Mouse (Mus musculus): ENCODE results near the gene Cdc25a. TPM values are rescaled to one million over a fixed set of nuclear protein-coding genes. Genes with fewer than 3 reads are reported as not detected.

The Cdc25a gene
- total RNA-seq, 1 experiment from 2014 or later, result 10.2 TPM

- no peak for ATAC-seq (ENCODE audit: extremely low read depth, insufficient number of reproducible peaks, low FRiP score, poor library complexity, severe bottlenecking)
Observed at GRCm38 (mm10) chr9:109887321-109887720, 11.9 kb downstream of the Cdc25a start.

DNA sequence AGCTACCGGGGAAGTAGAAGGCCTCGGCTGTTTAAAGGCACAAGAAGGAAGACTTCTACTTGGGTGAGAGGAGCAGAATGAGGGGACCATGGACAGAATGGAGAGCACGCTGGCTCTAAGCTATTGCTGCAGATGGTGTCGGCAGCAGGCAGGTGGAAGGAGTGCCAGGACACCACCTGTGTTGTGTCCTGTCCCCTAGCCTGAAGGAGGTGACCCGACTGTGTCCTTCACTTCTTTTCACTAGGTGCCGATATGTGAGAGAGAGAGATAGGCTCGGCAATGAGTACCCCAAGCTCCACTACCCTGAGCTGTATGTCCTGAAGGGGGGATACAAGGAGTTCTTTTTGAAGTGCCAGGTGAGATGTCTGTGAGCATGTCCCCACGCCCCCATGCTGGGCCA lies 16.1 kb downstream of the Cdc25a start:
- no peak for ATAC-seq (ENCODE audit: extremely low read depth, insufficient number of reproducible peaks, low FRiP score, poor library complexity, severe bottlenecking)

DNA sequence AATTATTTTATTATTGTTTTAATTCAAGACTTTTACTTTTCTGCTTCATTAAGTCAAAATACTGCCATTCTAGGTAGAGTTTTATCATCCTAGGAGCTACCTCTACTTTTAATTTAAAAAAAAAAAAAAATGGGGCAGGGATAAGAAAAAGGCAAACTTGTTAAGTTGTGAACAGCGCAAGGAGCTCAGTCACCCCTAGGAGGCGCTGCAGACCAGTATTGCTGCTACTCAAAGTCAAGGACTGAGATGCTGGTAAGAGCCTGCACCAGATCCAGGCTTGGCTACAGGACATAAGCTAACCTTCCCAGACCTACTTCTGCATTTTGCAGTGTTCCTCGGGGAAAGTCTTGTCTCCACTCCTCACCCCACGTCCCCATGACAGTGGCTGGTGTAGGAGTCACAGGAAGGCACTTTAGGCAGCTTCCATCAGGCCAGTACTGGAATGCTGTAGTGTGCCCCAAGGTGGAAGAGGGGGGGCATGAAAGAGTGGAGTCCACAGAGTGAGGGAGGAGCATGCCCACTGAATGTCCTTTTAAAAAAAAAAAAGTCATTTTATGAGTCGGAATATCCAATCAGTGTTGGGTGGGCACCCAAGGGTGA lies 17.4 kb downstream of the Cdc25a start:
- ATAC-seq (ENCODE audit: extremely low read depth, insufficient number of reproducible peaks, low FRiP score, poor library complexity, severe bottlenecking), result peak; percentile 78

DNA sequence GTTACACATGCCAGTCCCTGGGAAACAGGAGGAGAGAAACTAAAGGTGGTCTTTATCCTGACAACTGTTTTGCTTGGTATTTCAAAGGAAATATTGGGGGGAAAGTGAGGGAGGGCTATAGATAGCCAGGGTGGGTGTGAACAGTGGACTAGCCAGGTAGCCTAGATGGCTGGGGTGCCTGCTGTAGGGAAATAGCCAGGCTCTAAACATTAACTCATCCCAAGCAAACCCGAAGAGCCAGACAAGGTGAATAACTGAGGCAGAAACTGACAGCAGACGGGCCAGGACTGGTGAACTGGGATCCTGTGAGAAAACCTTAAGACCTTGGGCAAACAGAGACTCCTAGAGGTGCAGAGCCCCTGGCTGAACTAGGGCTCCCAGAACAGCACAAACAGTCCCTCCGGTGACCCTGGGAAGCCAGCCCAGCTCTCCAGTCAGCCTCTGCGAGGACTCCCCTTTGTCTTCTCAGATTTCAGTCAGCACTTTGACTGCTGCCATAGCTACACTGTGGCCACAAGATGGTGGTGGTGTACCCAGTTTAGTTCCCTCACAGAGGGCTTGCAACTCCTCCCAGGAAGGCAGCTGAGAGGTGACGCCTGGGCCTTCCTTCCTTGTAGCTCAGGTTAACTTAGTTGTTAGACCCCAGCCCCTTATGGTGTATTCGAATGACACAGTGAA lies 19.2 kb downstream of the Cdc25a start:
- peak; percentile 77 for ATAC-seq (ENCODE audit: extremely low read depth, insufficient number of reproducible peaks, low FRiP score, poor library complexity, severe bottlenecking)

DNA sequence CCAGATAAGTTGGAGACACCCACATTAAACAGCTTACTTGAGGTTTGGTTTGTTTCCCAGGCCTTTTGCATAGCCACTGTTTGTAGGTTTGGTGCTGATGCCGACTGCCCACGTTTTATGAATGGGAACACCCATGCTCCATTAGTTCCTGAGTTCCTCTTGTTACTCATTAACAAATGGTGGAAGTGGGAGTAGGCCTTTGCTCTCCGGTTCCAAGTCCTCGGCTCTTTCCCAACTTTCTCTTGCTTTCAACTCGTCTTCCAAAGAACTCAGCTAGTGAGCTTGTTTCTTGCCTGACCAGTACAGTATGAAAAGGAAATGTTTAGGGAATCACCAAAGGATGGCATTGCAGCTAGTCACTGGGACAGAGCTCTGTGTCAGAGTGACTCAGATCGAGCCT lies 20.2 kb downstream of the Cdc25a start:
- no peak for ATAC-seq (ENCODE audit: extremely low read depth, insufficient number of reproducible peaks, low FRiP score, poor library complexity, severe bottlenecking)

GRCm38 (mm10) chr9:109896253-109897150 lies 21.1 kb downstream of the Cdc25a start:
- no peak for ATAC-seq (ENCODE audit: extremely low read depth, insufficient number of reproducible peaks, low FRiP score, poor library complexity, severe bottlenecking)

DNA sequence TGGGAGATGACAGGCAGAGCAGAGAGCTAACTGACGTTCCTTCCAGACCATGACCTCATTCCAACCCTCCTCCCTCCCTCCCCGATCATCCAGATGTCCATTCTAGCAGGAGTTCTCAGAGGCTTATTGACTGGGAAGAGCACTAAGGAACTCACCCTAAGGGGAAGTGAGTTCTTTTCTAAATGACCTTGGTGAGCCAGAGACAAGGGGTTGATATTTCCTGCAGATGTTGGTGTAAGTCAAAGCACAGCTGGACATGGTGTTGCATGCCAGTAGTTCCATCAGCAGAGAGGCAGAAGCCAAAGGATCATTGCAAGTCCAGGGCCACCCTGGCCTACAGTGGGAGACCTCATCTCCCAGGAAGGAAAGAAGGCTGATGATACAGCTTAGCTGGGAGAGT lies 22.6 kb downstream of the Cdc25a start:
- ATAC-seq (ENCODE audit: extremely low read depth, insufficient number of reproducible peaks, low FRiP score, poor library complexity, severe bottlenecking), result no peak

GRCm38 (mm10) chr9:109899361-109899760 lies 24.0 kb downstream of the Cdc25a start:
- no peak for ATAC-seq (ENCODE audit: extremely low read depth, insufficient number of reproducible peaks, low FRiP score, poor library complexity, severe bottlenecking)

- no peak for ATAC-seq (ENCODE audit: extremely low read depth, insufficient number of reproducible peaks, low FRiP score, poor library complexity, severe bottlenecking)
Observed at GRCm38 (mm10) chr9:109899774-109900173, 24.4 kb downstream of the Cdc25a start.

- no peak for ATAC-seq (ENCODE audit: extremely low read depth, insufficient number of reproducible peaks, low FRiP score, poor library complexity, severe bottlenecking)
Observed at GRCm38 (mm10) chr9:109900604-109901003, 25.2 kb downstream of the Cdc25a start.

DNA sequence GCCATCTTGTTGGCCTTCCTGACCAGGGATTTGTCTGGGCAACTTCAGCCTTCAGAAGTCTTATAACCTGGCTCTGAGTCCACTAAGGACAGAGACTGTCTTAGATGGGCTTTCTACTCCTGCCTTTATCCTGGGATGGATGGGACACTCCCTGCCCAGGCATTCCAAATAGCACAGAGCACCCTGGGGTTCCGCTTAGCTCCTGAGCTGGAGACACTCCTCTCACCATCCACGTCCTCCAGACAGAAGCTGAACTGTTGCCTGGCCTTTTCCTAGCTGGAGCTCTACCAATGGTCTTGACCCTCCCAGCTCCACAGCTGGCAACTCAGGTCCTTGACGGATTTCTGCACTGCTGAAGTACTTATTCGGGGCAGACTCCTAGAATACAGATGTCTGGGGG lies 26.9 kb downstream of the Cdc25a start:
- ATAC-seq (ENCODE audit: extremely low read depth, insufficient number of reproducible peaks, low FRiP score, poor library complexity, severe bottlenecking), result no peak

DNA sequence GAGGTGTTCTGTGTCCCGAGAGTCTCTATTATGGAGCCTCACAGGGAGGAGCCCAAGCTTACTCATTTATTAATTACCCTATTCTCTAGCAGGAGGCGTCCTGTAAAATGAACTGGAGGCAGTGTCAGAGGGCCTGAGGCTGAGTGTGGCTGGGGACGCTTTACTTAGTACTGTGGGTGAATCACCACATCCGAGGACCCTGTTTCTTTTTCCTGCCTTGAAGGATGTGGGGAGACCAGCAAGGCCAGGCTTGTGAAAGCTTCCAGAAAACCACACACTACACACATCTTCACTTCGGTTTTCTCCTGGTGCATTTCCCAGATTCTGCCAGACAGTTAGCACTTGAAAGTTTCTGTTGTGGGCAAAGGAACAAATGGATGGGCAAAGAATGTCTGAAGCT lies 27.4 kb downstream of the Cdc25a start:
- no peak for ATAC-seq (ENCODE audit: extremely low read depth, insufficient number of reproducible peaks, low FRiP score, poor library complexity, severe bottlenecking)

DNA sequence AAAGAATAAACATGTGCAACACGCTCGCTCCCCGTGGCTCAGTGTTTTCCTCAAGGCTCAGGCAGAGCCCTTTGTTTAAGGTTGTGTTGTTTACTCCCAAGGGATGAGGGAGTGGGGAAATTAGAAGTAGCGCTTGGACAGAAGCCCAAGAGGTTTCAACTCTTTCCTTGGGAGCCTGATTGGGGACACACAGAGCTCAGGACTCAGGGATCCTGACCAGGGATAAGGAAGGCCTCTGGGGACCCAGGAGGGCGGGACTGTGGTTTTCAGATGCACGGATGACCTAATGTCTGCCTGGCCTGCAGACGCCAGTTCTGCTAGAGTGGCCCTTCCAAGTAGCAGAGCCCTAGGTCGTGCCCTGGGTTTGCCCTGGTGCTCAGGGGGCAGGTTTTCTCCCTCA lies 31.9 kb downstream of the Cdc25a start:
- no peak for ATAC-seq (ENCODE audit: extremely low read depth, insufficient number of reproducible peaks, low FRiP score, poor library complexity, severe bottlenecking)

- no peak for ATAC-seq (ENCODE audit: extremely low read depth, insufficient number of reproducible peaks, low FRiP score, poor library complexity, severe bottlenecking)
Observed at GRCm38 (mm10) chr9:109907774-109908465, 32.5 kb downstream of the Cdc25a start.

GRCm38 (mm10) chr9:109909102-109909501 lies 33.7 kb downstream of the Cdc25a start:
- no peak for ATAC-seq (ENCODE audit: extremely low read depth, insufficient number of reproducible peaks, low FRiP score, poor library complexity, severe bottlenecking)

- ATAC-seq (ENCODE audit: extremely low read depth, insufficient number of reproducible peaks, low FRiP score, poor library complexity, severe bottlenecking), result no peak
Observed at GRCm38 (mm10) chr9:109909926-109910325, 34.5 kb downstream of the Cdc25a start.

DNA sequence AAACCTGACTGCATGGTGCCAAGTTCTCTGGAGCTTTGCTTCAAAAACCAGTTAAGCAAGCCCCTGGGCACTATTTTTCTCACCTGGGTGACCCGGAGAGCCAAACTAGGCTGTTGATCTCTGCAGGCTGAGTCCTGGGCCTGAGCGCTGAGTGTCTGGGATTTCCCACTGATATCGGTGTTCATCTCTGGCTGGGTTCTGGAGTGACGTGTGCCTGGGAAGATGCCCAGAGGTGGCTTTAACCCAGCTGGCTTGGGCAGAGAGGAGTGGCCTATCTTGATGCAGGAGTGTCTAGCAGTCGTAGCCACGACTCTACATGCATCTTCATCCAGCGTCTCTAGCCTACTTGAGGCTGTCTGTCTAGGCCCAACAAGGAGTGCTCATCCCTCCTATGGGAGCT lies 36.4 kb downstream of the Cdc25a start:
- ATAC-seq (ENCODE audit: extremely low read depth, insufficient number of reproducible peaks, low FRiP score, poor library complexity, severe bottlenecking), result no peak

- peak; percentile 89 for ATAC-seq (ENCODE audit: extremely low read depth, insufficient number of reproducible peaks, low FRiP score, poor library complexity, severe bottlenecking)
Observed at GRCm38 (mm10) chr9:109914269-109914926, 39.0 kb downstream of the Cdc25a start.

DNA sequence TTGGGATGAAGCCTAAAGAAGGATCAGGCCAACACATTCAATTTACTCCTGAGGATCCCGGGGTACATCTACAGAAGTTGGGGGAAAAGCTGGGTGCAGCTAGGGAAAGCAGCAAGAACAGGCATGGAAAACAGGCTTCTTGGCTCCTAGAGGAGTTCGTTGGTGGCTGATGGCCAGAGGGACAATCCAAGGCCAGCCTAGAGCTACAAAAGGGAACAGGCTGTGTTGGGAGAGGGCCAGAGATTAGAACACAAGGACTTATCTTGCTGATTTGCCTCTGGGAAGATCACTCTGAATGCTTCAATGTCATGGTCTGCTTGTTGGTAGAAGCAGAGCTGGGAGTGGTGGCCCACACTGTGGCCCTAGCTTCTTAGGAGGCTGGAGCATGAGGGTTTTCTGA lies 42.6 kb downstream of the Cdc25a start:
- ATAC-seq (ENCODE audit: extremely low read depth, insufficient number of reproducible peaks, low FRiP score, poor library complexity, severe bottlenecking), result no peak

Measured in neutrophil, adult 5-6 weeks (primary cell).